Mouse (Mus musculus): ENCODE measurements around the gene Sly.
"Not testable (repeated sequence)": the region's sequence is repeated elsewhere in the genome, so short reads cannot be mapped to it uniquely, and the experiment has no call there.

Sly gene

GRCm38 (mm10) chrY:57186888-57187287 lies at the start of gene Sly:
Gene Sly, plus strand, starts transcription at chrY:57187188.
- DNase-seq (ENCODE audit: low spot score), result not testable (repeated sequence)

Data from retina, embryonic 14.5 days (tissue).